Mouse (Mus musculus): ENCODE data around the gene Gnaz.

- no peak for TF ChIP-seq CTCF (IDR thresholded peaks at IDR 0.05; ENCODE audit: borderline replicate concordance, insufficient read depth, low read length)
- TF ChIP-seq POLR2A (IDR thresholded peaks at IDR 0.05; ENCODE audit: low read depth, low read length), result no peak
Observed at GRCm38 (mm10) chr10:75001391-75001790, 34.4 kb downstream of the Gnaz start.

Measured in embryonic fibroblast, embryonic 13.5 days (primary cell).